Mouse (Mus musculus) G1E (cell line): ENCODE data around the gene Cpne2.

Experiments
- CTCF ChIP-seq: IDR thresholded peaks from 2 replicates; pipeline ENCODE4 v1.5.1; 2012; ENCODE audit warnings: low read depth, low read length, inconsistent platforms, mixed read lengths
- TAL1 ChIP-seq: conservative IDR thresholded peaks from 2 replicates; pipeline ENCODE4 v1.6.1; 2012; ENCODE audit warnings: low read depth, low read length, inconsistent platforms, mixed read lengths

DNA sequence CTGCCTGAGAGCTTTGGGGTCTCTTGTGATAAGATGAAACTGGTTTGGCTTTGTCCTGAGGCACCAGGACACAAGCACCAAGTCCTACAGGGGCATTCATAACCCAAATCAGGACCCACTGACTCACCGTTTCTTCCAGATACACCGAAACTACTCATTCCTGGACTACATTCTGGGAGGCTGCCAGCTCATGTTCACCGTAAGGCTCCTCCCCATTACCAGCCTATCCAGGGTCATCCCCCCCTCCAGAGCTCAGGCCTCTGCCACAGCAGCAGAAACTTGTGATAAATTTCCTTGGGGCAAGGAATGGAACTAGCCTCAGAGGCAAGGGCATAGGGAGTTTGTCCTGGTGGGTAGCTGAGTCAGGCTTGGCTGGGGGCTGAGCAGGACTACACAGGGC is 24.5 kb downstream of the Cpne2 start:
- TF ChIP-seq CTCF (no peak), TAL1 (no peak)
